Mouse (Mus musculus) lung, adult 2 months (tissue): Measurements from ENCODE around the gene Nmnat2.

Source experiments
- CTCF ChIP-seq: fragments of 200-500 bp; IDR thresholded peaks from 2 replicates; pipeline ENCODE4 v1.5.1; 2011; ENCODE audit warnings: mild to moderate bottlenecking, low read length, control low read depth; ENCODE audit not compliant: insufficient read depth
- POLR2A ChIP-seq: fragments of 200-500 bp; IDR thresholded peaks from 2 replicates; pipeline ENCODE4 v1.6.1; 2011; ENCODE audit warnings: low read depth, mild to moderate bottlenecking, control low read depth, low read length, borderline replicate concordance; ENCODE audit errors: extremely low read depth

DNA sequence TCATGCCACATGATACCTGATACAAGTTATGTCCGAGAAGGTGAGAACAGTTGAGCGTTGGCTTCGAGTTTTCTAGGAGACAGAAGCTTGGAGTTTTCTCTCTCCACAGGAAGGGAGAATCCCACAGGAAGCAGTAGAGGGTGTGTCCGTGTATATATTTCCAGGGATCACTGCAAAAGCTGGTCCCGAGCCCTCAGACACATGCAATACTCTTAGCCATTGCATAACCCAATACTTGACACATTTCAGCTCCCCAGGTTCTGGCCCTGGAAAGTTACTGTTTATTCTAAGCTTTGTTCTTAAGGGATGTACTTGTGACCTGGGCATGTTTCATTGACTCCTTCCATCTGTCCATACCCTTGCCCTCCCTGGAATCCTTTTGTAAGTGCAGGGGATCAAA lies 191.0 kb downstream of the Nmnat2 start:
- TF ChIP-seq POLR2A, result no peak
- TF ChIP-seq CTCF, result no peak
